Mouse (Mus musculus) adrenal gland, adult 8-10 months (tissue): ENCODE measurements around the gene Slc25a41. TPM values are rescaled to one million over a fixed set of nuclear protein-coding genes. Genes with fewer than 3 reads are reported as not detected.

Experiments
- DNase-seq: peaks from one replicate; pipeline ENCODE4 v3.0.0; 2022
- total RNA-seq, 4 experiments: library from RNA; stranded (reverse); gene quantifications; 2 replicates each; pipeline ENCODE4 v1.2.4; 2022

Gene Slc25a41
- total RNA-seq, 4 experiments from 2014 or later, result 0.38 TPM; not detected in 3

DNA sequence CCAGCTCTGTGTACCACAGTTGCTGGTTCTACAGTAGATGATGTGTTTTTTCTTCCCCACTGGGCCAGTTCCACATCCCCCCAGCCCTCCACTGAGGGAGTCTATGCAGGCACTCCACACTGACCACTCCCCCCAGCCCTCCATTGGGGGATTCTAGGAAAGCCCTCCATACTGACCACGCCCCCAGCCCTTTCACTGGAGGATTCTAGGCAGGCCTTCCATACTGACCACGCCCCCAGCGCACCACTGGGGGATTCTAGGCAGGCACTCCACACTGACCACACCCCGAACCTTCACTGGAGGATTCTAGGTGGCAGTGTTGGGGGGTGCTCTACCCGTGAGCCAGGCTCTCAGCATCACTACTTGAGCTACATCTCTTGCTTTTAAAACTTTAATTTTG lies 6.0 kb upstream of the Slc25a41 start:
- no peak for DNase-seq

DNA sequence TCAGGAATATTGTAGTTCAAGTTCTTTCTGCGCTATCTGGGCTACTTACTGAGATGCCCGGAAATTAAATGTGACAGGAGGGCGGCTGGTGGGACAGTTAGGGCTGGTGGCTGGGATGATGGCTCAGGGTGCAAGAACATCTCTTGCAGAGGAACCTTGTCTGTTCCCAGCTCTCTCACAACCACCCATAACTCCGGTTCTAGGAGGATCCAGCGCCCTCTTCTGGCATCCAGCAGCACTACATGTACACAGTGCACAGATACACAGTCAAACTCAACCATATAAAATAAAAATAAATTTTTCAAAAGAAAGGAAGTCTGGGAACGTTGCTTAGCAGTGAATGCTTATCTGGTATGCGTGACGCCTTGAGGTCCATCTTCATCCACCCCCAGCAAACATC lies 2.5 kb downstream of the Slc25a41 start:
- no peak for DNase-seq

DNA sequence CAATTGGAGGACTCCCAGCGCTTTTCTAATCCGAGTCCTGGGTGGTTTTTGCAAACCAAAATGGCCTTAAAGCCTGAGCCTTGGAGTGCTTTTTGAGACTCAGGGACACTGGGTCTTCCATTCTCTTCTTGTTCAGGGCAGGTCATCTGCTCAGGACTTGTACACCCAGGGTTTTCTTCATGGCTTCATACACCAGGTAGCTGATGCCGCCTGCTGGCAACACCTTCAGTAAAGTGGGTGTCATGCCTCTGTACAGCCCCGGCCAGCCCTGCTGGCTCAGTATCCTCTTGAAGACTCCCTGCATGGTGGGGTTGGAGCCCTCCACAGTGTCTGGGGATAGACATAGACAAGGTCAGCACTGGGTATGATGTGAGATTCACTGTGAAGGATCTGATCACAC lies 8.6 kb downstream of the Slc25a41 start:
- DNase-seq, result no peak

DNA sequence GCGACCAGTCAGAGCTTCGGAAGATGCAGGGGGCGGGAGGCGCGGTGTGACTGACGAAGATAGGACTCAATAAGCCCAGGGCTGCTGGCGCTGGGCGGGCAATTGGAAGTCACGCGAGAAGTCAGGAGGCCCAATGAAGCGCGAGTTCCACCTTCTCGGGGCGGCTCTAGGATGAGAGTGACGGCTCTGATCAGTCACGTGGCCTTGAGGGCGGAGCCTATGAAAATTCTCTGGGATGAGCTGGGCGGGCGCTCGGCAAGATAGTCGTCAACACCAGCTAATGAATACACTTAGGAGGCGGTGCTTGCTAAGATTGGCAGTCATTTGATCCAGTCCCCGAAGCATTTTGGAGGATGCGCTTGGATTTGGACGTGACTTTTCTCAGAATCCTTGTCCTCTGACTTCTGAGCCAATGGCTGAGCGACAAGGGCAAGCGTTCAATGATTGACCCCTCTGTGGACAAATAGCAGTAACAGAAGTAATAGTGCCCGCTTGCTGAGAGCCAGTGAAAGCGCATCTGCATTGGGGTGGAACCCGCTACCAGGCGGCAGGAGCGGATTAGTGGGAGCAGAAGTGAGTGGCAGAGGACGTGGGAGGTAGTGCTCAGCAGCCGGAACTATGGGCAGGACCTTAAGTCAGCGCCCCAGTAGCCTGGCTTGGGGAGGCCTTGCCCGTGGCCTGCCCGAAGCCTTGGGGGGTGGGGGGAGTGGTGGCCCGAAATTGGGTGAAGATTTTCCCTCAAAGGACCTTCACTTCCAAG lies 9.6 kb downstream of the Slc25a41 start:
- peak; percentile 100 for DNase-seq

DNA sequence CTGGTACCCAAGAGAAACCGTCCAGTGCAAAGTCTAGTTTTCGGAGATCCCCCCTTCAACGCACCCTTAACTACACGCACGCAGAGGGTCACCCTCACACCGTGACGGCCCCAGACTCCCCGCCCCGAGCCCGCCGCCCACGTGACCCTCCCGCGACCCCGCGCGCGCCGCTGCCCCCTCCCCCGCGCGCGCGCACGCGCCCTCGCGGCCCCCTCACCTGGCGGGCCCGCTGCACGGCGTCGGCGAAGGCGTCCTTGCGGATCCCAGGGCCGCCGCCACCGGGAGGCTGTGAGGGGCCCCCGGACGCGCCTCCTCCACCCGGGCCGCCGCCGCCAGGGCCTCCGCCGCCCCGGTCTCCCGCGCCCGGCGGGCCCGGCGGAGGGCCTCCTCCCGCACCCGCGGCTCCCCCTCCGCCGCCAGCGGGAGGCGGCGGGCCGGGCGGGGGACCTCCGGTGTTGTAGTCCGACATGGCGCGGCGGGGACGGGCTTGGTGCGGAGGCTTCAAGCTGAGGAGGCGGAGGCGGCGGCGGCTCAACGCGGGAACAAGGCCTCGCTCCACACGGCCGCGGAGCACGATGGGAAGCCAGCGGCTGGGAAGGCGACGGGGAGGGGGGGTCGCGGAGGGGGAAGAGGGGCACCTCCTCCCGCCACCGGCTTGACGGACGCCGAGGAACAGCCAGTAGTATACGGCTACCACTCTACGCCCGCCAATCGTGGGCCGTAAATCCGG lies 10.4 kb downstream of the Slc25a41 start, which contains the start of gene Khsrp:
Khsrp (minus strand) TSS at position 592 of the 730 bp plus-strand sequence.
- DNase-seq, result no peak

DNA sequence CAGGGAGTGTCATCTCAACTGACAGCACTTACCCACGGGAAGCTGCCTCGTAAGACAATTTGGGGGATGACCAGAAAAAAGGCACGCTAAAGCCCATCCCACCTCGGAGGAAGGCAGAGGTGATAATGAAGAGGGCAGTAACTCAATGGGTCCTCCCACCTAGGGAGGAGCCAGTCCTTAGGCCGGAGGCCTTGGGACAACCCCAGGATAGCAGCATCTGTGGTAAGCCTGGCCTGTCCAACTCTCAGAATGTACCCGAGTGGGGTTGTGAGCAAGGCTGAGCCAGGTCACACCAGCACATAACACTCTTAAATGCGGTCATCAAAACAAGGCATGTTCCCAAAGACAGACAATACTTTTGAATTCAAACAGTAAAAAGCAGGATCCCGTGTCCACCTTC lies 11.8 kb downstream of the Slc25a41 start:
- no peak for DNase-seq

DNA sequence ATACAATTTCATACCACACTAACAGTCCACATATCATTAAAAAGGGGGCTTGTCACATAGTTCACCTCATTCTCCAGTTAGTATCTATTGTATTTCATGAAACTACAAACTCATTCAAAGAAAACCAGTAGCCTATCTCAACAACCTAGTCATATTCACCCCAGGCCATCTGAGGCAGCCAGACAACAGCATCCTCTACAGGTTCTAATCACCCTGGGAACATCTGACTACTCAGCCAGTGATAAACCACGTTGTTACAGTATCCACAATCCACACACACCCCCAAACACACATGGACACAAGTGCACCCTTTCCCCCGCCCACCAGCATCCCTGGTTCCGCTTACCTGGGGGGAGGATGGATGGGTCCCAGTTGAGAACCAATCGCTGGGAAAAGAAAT lies 14.0 kb downstream of the Slc25a41 start:
- no peak for DNase-seq

DNA sequence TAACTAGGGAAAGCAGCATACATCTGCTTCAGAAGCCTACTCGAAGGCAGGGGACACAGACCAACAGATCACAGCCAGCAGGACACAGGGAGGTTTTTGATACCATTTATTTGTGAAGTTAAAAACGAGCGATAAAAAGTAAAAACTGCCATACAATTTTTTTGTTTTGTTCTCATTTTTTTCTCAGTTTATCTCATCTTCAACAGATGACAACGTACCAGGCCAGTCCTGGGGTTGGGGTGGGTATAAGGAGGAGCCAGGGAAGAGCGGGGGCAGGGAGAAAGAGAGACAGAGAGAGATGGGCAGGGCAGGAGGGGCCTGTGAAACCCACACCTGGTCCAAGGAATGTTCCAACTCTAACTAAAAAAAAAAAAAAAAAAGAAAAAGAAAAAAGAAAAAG lies 20.5 kb downstream of the Slc25a41 start:
- no peak for DNase-seq

DNA sequence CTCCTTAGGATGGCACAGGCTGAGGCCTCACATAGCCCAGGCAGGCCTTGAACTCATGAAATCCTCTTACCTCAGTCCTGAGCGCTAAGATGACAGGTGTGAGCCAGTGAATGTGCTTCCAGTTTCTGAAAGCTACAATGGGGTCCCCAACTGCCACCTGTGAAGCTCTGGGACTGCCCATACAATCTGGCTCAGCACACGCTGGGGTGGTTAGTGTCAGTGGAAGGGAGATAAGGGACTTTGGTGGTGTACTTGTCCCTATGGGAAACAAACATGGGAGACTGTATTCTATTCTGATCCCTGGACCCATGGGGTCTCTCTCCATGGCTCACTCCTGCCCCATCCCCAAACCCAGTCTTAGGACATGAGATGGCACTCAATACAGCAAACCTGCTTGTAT lies 21.8 kb downstream of the Slc25a41 start:
- DNase-seq, result no peak

DNA sequence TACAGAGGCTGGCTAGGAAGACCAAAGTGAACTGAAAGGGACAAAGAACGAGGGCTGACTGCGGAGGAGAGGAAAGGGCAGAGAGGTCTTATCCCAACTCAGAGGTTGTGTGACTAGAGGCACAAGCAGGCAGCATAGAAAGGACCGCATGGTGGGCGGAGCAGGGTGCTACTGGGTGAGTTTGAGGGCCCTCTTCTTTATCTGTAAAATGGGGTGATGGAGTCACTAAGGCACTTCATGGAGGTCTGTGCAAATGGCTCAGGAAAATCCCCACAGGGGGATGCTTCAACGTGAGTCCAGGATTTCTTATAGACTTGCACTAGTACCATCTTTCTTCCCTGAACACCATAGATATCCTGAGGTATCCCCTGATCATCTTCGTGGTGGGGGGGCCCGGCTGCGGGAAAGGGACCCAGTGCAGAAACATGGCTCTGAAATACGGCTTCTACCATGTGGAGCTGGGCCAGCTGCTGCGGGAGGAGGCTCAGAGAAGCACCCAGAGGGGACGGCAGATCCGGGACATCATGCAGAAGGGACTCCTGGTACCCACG lies 29.1 kb downstream of the Slc25a41 start:
- DNase-seq, result no peak

DNA sequence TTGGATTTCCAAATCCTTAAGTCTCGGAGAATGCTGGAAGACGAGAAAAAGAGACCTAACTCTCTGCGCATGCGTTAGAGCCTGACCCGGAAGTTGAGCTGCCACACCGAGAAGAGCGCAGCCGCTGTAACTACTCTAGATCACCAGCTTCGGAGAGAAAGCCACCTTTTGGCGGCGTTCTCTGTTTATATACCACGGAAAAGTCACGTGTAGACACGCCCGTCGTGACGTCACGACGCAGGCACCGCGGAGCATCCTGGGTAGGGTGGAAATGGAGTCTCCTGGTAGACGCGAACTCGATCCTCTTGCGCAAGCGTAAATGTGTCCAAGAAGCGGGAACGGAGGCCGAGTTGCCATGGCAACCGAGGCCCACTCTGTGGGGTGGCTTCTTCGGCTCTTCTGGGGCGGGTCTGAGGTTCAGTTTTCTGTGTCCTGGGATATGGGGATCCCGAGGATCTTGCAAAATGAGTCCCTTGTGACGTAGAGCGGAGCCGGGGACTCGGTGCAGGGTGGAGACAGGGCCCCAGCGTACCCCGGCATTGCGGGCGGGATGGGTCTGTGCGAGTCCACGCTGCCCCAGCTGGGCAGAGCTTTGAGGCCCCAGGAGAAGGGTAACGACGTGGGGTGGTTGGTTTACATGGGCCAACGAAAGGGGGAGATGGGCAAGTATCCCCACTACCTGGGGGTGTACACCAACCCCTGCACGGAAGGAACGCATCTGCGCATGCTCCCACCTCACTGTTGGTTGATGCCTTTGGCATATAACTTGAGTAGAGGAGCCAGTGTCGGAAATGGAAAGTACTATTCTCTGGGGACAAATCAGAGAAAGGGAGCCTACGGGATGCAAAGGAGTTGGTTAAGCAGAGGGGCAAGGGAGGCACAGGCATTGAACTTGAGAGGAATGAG lies 30.0 kb downstream of the Slc25a41 start, which contains the start of the genes Gtf2f1 and Gm17949:
Gtf2f1 (minus strand) TSS at position 53 of the 906 bp plus-strand sequence.
Gm17949 (plus strand) TSS at position 234 of the 906 bp plus-strand sequence.
- DNase-seq, result peak; percentile 91

DNA sequence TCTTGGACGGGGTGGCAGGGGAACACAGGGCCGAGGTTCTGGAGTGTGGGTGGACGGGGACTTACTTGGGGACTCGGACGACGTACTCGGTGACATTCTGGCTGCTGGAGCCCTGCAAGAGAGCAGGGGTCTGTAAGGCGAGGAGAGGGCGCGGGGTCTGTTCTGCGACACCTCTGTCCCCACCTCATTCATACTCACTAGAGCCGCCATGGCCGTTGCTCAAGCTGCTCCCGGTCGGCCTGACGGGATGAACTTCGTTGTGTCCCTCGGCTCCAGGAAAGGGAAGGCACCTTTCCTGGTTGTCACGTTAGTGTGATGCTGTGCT lies 30.6 kb downstream of the Slc25a41 start:
- no peak for DNase-seq

DNA sequence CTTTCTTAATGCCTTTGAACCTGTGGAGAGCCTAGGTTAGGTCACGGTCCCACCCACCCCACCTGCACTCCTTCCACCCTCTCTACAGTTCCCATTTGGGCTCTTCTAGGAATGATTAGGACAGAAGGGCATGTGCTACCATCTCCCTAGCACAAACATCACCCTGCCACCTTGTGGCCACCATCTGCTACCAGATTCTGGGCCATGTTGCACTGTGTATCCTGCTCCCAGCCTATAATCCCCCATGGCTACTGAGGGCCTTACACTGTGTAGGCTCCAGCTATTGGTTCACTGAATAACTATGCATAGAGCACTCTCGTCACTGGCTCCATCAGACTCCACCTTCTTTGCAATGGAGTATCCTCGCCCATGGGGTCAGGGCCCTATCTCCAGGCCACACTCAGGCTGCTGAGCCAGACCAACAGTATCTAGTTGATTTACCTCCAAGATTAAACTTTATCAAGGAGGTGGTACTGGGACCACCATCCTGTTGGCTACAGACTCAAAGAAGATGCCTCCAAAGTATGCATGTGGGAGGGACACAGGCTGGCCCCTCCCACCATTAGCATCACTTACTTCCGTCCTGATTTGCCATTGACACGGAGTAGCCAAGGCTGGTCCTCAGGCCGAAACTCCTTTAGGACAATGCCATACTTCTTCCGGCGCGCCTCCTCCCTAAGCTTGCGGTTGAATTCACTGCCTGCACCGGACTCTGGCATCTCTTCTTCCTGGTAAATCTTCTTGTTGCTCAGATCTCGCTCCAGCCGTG lies 34.1 kb downstream of the Slc25a41 start:
- DNase-seq, result no peak

DNA sequence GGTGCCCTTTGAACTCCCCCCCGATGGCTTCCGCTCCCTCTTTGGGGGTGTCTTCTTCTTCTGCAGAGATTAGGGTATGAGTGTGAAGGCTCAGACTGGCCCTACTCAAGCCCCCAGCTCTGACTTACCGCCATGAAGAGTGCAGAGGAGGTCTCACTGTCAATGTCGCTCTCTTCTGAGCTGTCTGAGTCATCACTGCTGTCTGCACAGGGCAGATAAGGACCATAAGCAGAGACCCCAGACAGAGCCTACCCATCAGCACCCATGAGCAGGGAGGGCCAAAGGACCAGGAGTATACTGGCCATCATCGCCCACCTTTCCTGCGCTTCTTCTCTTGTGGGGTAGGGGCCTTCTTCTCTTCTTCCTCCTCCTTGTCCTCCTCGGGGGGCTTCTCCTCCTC lies 37.5 kb downstream of the Slc25a41 start:
- no peak for DNase-seq

DNA sequence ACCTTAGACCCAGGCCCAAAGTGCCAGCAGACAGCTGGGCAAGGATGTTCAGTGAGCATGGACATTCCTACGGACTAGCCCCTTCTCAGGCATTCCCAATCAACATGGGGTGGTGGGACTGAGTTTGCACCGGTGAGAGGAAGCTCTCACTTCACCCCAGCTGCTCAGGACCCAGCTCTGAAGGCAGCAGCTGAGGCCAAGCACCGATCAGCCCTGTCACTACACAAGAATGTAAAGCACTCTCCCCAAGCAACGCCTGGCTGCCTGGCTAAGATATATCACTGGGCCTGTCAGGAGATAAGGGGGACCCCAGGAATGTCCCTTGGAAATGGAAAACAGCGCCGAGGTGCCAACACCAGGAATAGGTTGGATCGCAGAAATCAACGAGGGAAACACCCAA lies 40.2 kb downstream of the Slc25a41 start:
- no peak for DNase-seq

DNA sequence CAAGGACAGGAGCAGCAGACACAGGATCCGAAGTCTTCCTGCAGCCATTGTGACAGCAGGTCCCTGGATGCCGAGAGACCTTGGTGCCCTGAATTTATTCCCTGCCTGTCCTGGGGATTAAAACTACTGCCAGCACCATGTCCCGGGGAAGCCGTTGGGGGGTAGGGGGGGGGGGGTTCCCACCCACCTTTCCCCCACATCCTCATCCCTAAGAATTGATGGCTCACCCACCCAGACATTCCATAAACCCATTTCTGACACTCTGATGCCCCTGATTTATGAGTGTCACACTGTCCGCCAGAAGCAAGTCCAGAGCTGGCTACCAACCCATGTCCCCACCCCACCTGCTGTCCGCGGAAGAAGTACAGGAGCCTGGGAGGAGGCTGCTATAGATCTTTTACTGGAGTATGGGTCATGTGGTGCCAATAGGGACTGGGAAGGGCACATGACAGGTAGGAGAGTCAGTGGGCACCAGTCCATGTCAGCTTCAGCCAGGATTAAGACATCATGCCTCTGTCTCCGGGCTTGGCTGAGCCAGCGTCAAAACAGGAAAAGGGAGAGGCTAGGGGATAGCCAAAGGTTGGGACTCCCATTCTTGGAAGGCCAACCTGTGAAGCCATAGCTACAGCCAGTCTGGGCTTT lies 41.4 kb downstream of the Slc25a41 start, which contains the start of gene Pspn:
Pspn (minus strand) TSS at position 51 of the 642 bp plus-strand sequence.
- DNase-seq, result no peak

DNA sequence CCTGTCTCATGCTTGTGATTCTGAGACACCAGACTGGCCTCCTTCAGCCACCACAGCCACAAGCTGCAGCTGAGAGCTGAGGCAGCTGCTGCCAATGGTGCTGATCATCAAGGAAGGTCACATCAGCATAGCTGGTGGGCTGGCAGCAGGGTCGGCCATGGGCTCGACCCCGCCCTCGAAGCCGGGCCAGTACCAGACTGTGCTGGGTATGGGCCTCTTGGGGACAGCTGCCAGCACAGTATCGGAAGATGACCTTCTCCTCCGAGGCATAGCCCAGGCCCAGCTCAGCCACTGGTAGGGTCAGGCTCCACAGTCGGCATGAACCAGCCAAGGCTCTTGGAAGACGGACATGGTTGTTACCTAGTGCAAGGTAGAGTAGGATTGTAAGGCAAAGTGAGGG lies 42.0 kb downstream of the Slc25a41 start:
- no peak for DNase-seq

DNA sequence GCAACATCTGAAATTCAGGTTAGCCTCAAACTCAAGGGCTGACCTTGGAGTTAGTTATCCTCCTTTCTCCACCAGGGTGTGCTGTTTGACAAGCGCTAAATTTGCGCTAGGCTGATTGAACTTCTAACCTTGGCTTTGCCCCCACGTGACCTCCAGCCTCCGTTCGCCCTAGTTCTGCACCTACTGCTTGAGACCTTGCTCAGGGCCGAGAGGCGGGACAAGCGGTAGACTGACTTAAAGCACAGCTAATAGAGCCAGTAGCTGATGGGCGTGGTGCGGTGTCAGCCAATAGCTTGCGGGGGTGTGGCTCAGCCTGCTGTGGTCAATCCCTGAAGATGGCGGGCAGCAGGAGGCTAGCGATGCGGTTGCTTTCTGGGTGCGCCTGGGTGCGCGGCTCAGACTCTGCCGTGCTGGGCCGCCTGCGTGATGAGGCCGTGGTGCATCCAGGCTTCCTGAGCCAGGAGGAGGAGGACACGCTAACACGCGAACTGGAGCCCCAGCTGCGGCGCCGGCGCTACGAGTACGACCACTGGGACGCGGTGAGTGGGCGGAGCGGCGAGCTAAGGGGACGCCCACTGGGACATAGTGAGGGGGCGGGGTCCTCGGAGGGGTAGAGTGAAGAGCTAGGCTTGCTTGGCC lies 44.3 kb downstream of the Slc25a41 start, which contains the start of gene Alkbh7:
Alkbh7 (plus strand) TSS at position 311 of the 639 bp plus-strand sequence.
- peak; percentile 98 for DNase-seq

DNA sequence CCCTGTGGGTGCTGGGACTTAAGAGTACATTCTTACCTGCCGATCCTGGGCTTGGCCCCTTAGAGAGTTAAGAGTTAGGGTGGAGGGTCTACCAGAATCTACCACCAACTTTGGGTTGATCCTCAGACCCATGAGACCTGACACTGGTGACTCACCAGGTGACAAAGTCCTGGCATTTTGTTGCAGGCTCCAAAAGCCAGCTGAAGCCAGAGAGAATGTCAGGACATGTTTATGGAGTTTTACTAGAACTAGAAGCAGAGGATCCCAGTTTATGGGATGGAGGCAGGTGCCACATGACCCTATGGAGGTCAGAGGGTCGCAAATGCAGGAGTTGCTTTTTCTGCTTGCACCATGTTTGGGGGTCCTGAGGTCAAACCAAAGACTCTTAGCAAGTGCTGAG lies 44.9 kb downstream of the Slc25a41 start:
- no peak for DNase-seq

DNA sequence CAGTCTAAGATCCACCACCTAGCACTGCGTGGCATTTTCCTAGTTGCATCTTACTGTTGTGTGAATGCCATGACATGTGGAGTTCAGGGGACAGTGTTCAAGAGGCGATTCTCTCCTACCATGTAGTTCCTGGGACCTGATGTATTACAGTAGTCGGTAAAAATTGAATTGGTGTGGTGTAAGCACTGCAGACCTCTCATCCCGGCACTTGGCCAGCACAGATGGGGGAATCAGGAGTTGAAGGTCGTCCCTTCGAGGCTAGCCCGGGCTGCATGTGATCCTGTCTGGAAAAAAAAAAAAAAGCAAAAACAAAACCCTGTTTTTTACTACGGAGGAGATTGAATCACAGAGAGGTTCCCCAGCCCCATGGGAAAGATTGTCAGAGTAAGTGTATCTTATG lies 46.4 kb downstream of the Slc25a41 start:
- no peak for DNase-seq

DNA sequence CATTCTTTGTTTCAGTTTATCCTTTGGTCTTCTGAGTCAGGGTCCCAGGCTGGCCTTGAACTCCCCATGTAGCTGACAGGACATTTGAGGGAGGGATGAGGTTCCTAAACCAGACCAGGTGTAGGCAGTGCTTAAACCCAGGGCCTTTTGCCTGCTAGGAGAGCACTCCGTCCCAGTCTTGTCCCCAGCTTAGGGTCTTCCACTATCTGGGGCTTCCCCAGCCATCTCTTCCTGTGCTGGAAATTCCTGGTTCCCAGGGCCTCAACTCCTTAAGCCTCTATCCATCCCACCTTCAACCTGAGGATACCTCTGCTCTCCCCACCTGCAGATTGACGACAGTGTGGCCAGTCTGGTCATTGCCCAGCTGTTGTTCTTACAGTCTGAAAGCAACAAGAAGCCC lies 50.5 kb downstream of the Slc25a41 start:
- no peak for DNase-seq
